Mouse (Mus musculus): ENCODE measurements at regions not wholly inside any gene's neighbourhood (a gene's known extent, or its start where the extent isn't known, plus 50 kb on each side); places are given as distances from the start of the nearest gene placed in this dataset.

DNA sequence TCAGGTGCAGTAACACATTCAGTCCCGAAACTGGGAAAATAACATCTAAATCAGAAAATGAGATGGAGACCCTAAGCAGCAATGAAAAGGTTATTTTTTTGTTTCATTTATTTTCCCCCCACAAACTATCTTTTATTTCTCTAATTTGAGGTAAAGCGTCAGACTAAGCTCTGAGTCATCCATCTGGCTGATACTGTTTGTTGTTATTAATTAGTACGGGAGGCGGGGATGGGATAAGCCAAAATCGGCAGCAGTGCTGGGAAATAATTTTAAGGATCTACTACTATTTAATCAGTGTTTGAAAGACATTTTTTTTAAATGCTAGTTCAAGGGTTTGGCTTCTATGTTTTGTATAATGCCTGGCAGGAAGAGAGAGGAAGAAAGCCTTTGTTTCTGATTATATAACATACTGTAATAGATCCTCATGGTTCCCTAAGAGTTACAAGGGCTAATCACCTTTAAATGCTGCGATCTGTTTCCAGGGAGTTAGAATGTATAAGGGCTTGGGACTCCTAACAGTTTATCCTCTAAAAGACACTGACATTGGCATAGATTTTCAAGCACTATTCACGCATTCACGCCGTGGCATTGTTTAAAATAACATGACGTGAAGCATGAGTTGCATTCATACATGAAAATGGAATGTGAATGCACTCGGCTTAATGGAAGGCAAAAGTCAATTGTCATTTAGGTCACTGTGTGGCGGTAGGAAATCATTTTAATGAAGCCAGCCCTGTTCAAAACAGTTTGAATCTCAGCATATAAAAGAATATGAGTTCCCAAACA lies 446.4 kb upstream of the Igfbp7 start:
- TF ChIP-seq CTCF (IDR thresholded peaks at IDR 0.05; ENCODE audit: low read depth) = no peak
- TF ChIP-seq EP300 (IDR thresholded peaks at IDR 0.05; ENCODE audit: low read depth) = no peak

Measured in heart, postnatal 0 days (tissue).